Mouse (Mus musculus) midbrain, embryonic 11.5 days (tissue): ENCODE results near the gene Vamp2. TPM values are rescaled to one million over a fixed set of nuclear protein-coding genes. Genes with fewer than 3 reads are reported as not detected.
"Not testable (repeated sequence)": the region's sequence is repeated elsewhere in the genome, so short reads cannot be mapped to it uniquely, and the experiment has no call there.

ENCODE experiments used
- ATAC-seq: fragments of 200-750 bp; cut with Nextera tagmentation; 2 replicates; pipeline ENCODE4 v1.8.0; 2017; ENCODE audit warnings: moderate TSS enrichment, moderate library complexity; ENCODE audit not compliant: low FRiP score
- DNase-seq: peaks from one replicate; pipeline ENCODE4 v3.0.0; 2015; ENCODE audit warnings: low spot score; ENCODE audit errors: missing footprints
- H3K27ac ChIP-seq: fragments of 300-500 bp; sonication (generic); 2 replicates; pipeline ENCODE4 v1.5.1; 2014; ENCODE audit warnings: low read depth, low read length
- H3K27me3 ChIP-seq: fragments of 300-500 bp; sonication (generic); 2 replicates; pipeline ENCODE4 v1.6.1; 2014; ENCODE audit warnings: mild to moderate bottlenecking, low read length, moderate library complexity, mixed read lengths; ENCODE audit not compliant: control insufficient read depth, insufficient read depth
- H3K36me3 ChIP-seq: fragments of 300-500 bp; sonication (generic); 2 replicates; pipeline ENCODE4 v1.6.1; 2014; ENCODE audit warnings: mild to moderate bottlenecking, low read length, moderate library complexity, mixed read lengths; ENCODE audit not compliant: control insufficient read depth, insufficient read depth
- H3K4me1 ChIP-seq: fragments of 300-500 bp; sonication (generic); 2 replicates; pipeline ENCODE4 v1.6.1; 2014; ENCODE audit warnings: low read length; ENCODE audit not compliant: control insufficient read depth, insufficient read depth
- H3K4me2 ChIP-seq: fragments of 300-500 bp; sonication (generic); 2 replicates; pipeline ENCODE4 v1.6.1; 2014; ENCODE audit warnings: mild to moderate bottlenecking, moderate library complexity
- H3K4me3 ChIP-seq: fragments of 300-500 bp; sonication (generic); 2 replicates; pipeline ENCODE4 v1.5.1; 2014; ENCODE audit warnings: low read depth, low read length
- H3K9ac ChIP-seq: fragments of 300-500 bp; sonication (generic); 2 replicates; pipeline ENCODE4 v1.6.1; 2014; ENCODE audit warnings: low read length
- H3K9me3 ChIP-seq: fragments of 300-500 bp; sonication (generic); 2 replicates; pipeline ENCODE4 v1.6.1; 2016; ENCODE audit warnings: low read length; ENCODE audit not compliant: control insufficient read depth
- WGBS: fragments of 180-500 bp; shearing (Covaris S2); extraction: QIAGEN DNeasy Blood & Tissue Kit; methylation state at CpG from one replicate; pipeline ENCODE4 v1.1.7; 2014; 5-methylcytosine and 5-hydroxymethylcytosine counted together
- polyA plus RNA-seq: library from polyadenylated mRNA; unstranded; fragments of >200 nt; fragmentation: Nextera tagmentation; extraction: Ambion mirVana; gene quantifications from 2 replicates; pipeline ENCODE4 v1.2.1, GENCODE M21; 2014

The Vamp2 gene
- polyA plus RNA-seq, 1 experiment from 2014 or later: 72.4 TPM

- 87% methylated on average over 7 of the region's 7 CpGs for WGBS
- H3K27ac ChIP-seq, H3K4me3 ChIP-seq, H3K27me3 ChIP-seq, ATAC-seq, DNase-seq, H3K4me2 ChIP-seq, H3K9ac ChIP-seq, H3K36me3 ChIP-seq, H3K9me3 ChIP-seq: not testable (repeated sequence)
- peaks cover 49% of the 10 kb centered on the region for H3K4me1 ChIP-seq
These were observed 5.6 kb downstream of the Vamp2 start for GRCm38 (mm10) chr11:69093856-69094255.

- Histone ChIP-seq H3K4me3 (peak within 1 kb of the TSS; percentile 43), H3K9me3 (no peaks in the 10 kb centered on the region), H3K36me3 (no peaks in the 10 kb centered on the region; the same call in 1 of the 2 replicates), H3K9ac (peak within 1 kb of the TSS; percentile 54), H3K27ac (no peak within 1 kb of the TSS), H3K27me3 (0 out of 2 replicates have a peak, but pooled peaks cover 2% of the 10 kb centered on the region), H3K4me1 (peaks cover 48% of the 10 kb centered on the region), H3K4me2 (peak within 1 kb of the TSS; percentile 92)
- WGBS: under 1% methylated on average over 37 of the region's 37 CpGs
- ATAC-seq (peak; percentile 93), DNase-seq (peak; percentile 99)
These were observed 6.6 kb downstream of the Vamp2 start, which contains the start of gene Per1 for GRCm38 (mm10) chr11:69094697-69095429. Gene Per1, plus strand, starts transcription at chr11:69095217.

GRCm38 (mm10) chr11:69095511-69096231 is 7.4 kb downstream of the Vamp2 start:
- no peak for ATAC-seq
- 3% methylated on average over 27 of the region's 27 CpGs for WGBS
- Histone ChIP-seq H3K4me2 (peak overlapping the region; percentile 92), H3K36me3 (no peaks in the 10 kb centered on the region), H3K27ac (no peak overlapping the region), H3K9ac (peak overlapping the region; percentile 54), H3K27me3 (0 out of 2 replicates have a peak, but pooled peaks cover 2% of the 10 kb centered on the region), H3K4me3 (peak overlapping the region; percentile 43), H3K4me1 (peaks cover 50% of the 10 kb centered on the region), H3K9me3 (no peaks in the 10 kb centered on the region)
- DNase-seq: peak; percentile 91

- no peaks in the 10 kb centered on the region for H3K9me3 ChIP-seq
- H3K4me3 ChIP-seq: peak overlapping the region; percentile 22
- peak overlapping the region; percentile 92 for H3K4me2 ChIP-seq
- 17% methylated on average over 9 of the region's 9 CpGs for WGBS
- H3K9ac ChIP-seq: peak overlapping the region; percentile 52
- peaks cover 50% of the 10 kb centered on the region for H3K4me1 ChIP-seq
- H3K36me3 ChIP-seq: no peaks in the 10 kb centered on the region
- peak; percentile 90 for DNase-seq
- H3K27me3 ChIP-seq: 0 out of 2 replicates have a peak, but pooled peaks cover 2% of the 10 kb centered on the region
- H3K27ac ChIP-seq: no peak overlapping the region; the same call in 1 of the 2 replicates
- ATAC-seq: no peak
These were observed 8.2 kb downstream of the Vamp2 start for GRCm38 (mm10) chr11:69096360-69096986.

- H3K27me3 ChIP-seq: 0 out of 2 replicates have a peak, but pooled peaks cover 2% of the 10 kb centered on the region
- WGBS: 2% methylated on average over 29 of the region's 29 CpGs
- peaks cover 50% of the 10 kb centered on the region for H3K4me1 ChIP-seq
- DNase-seq: peak; percentile 94
- no peaks in the 10 kb centered on the region for H3K9me3 ChIP-seq
- peak; percentile 13; the same call in 1 of the 2 replicates for ATAC-seq
- H3K4me3 ChIP-seq: peak overlapping the region; percentile 22
- peak overlapping the region; percentile 45; the same call in 1 of the 2 replicates for H3K27ac ChIP-seq
- H3K4me2 ChIP-seq: peak overlapping the region; percentile 92
- no peaks in the 10 kb centered on the region for H3K36me3 ChIP-seq
- peak overlapping the region; percentile 52 for H3K9ac ChIP-seq
These were observed 9.0 kb downstream of the Vamp2 start for GRCm38 (mm10) chr11:69096987-69097900.

GRCm38 (mm10) chr11:69098039-69098761 is 9.9 kb downstream of the Vamp2 start:
- DNase-seq: no peak
- Histone ChIP-seq H3K4me2 (peak overlapping the region; percentile 95), H3K36me3 (no peaks in the 10 kb centered on the region), H3K9ac (no peak overlapping the region; the same call in 1 of the 2 replicates), H3K4me1 (peaks cover 50% of the 10 kb centered on the region), H3K27ac (no peak overlapping the region), H3K4me3 (peak overlapping the region; percentile 50), H3K9me3 (no peaks in the 10 kb centered on the region), H3K27me3 (0 out of 2 replicates have a peak, but pooled peaks cover 2% of the 10 kb centered on the region)
- ATAC-seq: no peak
- WGBS: 27% methylated on average over 8 of the region's 8 CpGs

- peak overlapping the region; percentile 95 for H3K4me2 ChIP-seq
- no peaks in the 10 kb centered on the region; the same call in 1 of the 2 replicates for H3K36me3 ChIP-seq
- H3K9ac ChIP-seq: peak overlapping the region; percentile 69
- peak; percentile 97 for DNase-seq
- H3K4me1 ChIP-seq: peaks cover 50% of the 10 kb centered on the region
- no peaks in the 10 kb centered on the region for H3K9me3 ChIP-seq
- H3K27me3 ChIP-seq: 0 out of 2 replicates have a peak, but pooled peaks cover 2% of the 10 kb centered on the region
- ATAC-seq: peak; percentile 66
- H3K4me3 ChIP-seq: peak overlapping the region; percentile 50
- H3K27ac ChIP-seq: 0 out of 2 replicates have a peak overlapping the region, but pooled peaks have one; percentile 3
- WGBS: under 1% methylated on average over 19 of the region's 19 CpGs
These were observed 10.4 kb downstream of the Vamp2 start for GRCm38 (mm10) chr11:69098762-69099091.
